Mouse (Mus musculus) kidney, adult 9 months (tissue): ENCODE measurements around the gene Sdr39u1.

Experiments used
- DNase-seq: peaks from one replicate; pipeline ENCODE4 v3.0.0; 2022

Gene Sdr39u1

DNA sequence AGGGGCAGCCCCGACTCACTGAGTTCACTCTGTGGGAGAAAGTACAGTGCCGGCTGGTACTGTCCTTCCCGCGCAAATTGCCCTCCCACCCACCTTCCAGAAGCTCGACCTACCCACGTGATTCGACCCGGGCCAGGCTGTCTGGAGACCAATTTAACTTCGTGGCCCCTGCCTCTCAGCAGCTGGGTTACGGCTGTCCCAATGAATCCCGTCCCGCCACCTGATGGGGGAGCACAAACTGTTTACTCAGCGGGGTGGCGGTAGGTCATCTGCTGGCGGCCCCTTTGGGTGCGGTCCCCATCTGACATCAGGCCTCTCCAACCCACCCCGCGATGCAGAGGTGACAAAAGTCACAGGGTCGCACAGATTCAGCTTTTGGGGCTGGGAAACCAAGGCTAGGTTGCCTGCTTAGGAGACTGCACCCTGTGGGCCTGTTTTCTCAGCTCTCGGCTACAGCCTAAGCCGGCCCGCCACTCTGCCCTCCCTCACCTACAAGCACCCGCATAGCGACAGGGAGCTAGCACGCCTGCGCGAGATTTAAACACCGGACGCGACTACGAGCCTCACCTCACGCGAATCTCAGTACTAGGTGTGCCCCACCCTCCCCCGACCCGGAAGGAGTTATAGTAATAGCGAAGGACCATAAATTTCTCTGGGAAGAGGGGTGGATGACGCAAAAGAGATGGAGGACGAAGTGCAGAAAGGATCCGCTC is at the start of gene Sdr39u1:
TSS of gene Sdr39u1 (minus strand) at position 593 of the 713 bp plus-strand sequence.
- DNase-seq: peak; percentile 93

DNA sequence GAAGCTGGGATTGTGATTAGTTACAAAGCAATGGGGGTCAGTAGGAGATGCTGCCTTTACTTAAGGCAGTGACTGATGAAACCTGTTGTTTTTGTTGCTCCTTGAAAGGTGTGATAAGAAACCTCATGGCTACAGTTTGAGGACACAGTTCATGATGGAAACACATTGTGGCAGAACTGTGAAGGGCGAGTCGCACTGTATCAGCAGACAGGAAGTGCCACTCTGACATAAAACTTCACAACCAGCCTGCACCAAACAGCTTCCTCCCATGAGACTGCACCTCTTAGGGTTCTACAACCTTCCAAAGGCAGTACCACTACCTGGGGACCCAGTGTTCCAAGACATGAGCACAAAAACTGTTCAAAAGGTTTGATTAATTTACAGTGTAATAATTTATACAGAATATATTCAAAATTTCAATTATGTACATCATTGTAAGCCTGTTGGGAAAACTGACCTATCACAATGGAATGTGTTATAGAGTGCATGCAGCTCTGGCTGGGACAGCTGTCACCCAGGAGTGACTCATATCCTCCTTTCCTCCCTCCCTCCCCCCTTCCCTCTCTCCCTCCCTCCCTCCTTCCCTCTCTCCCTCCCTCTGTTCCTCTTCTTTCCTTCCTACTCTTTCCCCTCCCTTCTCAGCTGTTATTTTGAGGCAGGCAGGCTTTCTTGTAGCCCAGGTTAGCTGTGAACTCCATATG is 46.3 kb upstream of the Sdr39u1 start:
- no peak for DNase-seq

- no peak for DNase-seq
Measured at GRCm38 (mm10) chr14:55944575-55944974, 44.5 kb upstream of the Sdr39u1 start, which contains the start of gene Cma1. Gene Cma1, minus strand, starts transcription at chr14:55944675.

DNA sequence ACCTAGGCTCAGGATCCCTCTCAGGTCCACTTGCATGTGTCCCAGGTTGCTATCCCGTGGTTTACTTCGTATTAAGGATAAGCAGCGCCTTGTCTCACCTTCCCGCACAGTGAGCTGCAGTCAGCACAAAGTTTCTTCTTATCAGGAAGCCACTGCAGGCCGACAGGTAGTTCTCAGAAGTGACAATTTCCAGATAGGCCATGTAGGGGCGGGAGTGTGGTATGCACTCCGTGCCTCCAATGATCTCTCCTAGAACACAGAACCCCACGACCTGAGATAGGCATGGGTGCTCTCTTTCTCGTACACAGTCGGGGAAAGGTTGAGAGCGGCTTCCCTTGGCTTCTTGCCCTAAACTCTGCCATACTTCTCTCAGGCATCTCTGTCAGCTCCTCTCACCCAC is 43.5 kb upstream of the Sdr39u1 start:
- DNase-seq: no peak

DNA sequence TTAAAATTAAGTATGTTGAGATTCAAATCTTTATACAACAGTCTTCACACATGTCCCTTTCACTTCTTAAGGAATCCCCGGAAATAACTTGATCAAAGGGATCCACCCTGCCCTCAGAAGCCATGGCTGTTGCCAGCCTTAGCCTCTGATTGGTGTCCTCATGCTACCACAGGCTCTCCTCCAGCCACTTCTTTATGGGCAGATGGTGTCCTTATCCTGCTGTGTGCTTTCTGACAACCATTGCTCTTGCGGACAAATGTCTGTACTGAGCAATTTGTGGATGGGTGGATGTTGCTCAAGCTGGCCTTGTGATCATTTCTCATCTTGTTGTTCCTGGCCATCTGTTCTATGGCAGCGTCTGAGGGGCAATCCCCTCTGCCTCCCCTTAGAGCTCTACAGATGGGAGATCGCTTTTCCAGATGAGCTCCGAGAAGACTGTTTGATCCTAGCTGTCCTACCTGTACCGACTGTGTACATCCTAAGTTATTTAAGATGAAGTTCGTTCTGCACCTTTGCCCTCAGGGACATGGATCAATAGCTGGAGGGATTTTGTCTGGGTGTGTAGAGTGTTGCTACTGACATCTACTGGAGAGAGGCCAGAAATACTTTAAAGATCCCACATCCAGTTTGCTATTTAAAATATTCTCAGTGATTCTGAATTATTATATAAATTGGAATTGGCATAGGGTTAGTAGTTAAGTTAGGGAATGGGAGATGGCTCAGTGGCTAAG is 40.1 kb upstream of the Sdr39u1 start:
- DNase-seq: no peak

- DNase-seq: peak; percentile 34
Measured at GRCm38 (mm10) chr14:55933586-55933985, 33.5 kb upstream of the Sdr39u1 start.

DNA sequence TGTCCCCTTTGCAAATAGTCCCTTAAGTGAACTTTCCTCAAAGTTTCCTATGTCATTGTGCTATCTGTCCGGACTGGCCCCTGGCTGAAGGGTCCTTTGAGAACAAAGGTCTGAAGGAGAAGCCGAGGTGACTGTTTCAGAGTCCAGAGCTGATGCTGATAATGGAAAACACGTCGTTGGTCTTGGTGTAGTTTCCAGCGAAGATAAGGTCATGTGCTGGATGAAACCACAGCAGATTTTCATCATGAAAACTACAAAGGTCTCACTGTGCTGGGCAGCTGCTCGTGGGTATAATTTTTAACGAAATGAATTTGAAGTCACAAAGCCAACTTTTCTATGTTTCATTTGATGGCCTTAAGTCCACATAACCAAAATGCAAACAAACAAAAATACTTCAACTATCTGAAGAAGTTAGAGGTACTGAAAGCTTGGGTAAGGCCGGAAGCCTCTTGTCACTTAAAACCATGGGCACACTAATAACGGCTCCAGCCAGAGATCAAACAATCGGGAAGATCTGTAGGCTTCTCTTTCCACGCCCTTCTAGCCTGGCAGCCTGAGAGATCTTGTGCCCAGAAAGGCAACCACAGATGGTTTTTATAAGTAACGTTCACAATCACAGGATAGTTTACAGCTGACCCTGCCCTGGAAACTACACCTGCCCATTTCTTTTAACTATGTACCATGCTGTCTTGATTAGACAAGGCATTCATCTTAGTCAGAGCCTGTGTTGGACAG is 29.3 kb upstream of the Sdr39u1 start:
- DNase-seq: no peak

DNA sequence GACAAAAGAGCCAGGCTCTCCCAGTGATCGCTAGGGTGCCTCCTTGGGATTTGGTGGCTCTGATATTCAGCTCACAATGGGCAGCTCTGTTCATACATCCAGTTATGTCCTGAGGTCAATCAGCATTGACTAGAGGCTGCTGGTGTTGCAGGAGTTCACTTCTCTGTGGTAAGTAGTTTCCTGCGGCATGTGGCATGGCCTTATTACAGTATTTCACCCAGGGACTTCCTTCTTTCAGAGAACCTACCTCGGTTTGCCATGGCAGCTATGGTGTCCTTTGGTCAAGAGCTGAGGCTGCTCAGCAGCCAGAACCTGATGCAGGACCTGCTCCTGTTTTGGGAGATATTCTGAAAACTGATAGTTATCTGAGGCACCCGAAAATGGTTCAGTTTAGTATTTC is 26.8 kb upstream of the Sdr39u1 start:
- DNase-seq: no peak

DNA sequence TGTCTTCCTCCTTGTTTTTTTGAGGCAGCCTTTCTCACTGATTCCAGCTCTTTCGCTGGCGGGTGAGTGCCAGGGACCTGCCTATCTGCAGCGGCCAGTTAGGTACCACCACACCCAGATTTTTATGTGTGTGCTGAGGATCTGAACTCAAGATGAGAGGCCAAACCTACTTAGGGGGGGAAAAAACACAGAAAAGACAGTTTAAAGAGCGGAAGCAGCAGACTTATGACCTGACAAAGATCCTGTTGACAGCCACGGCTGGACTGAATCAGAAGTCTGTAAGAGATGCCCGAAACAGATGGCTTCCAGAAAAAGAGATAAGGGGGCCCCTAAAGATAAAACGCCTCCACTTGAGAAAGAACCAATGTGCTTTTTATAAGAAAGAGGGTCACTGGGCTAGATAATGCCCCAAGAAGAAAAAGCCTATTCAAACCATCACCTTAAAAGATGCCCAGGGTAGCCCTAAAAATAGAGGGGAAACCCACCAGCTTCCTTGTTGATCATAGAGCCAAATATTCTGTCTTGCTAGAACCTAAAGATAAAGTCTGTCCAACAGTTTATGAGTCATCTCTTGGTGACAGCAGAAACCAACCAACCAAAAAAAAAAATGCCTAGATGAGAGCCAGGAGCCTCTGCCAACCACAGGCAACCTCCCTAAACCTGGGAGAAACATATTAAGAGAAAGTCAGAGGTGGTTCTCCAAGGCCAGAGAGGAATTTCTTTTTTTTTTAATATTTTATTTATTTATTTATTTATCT is 22.6 kb upstream of the Sdr39u1 start:
- no peak for DNase-seq

DNA sequence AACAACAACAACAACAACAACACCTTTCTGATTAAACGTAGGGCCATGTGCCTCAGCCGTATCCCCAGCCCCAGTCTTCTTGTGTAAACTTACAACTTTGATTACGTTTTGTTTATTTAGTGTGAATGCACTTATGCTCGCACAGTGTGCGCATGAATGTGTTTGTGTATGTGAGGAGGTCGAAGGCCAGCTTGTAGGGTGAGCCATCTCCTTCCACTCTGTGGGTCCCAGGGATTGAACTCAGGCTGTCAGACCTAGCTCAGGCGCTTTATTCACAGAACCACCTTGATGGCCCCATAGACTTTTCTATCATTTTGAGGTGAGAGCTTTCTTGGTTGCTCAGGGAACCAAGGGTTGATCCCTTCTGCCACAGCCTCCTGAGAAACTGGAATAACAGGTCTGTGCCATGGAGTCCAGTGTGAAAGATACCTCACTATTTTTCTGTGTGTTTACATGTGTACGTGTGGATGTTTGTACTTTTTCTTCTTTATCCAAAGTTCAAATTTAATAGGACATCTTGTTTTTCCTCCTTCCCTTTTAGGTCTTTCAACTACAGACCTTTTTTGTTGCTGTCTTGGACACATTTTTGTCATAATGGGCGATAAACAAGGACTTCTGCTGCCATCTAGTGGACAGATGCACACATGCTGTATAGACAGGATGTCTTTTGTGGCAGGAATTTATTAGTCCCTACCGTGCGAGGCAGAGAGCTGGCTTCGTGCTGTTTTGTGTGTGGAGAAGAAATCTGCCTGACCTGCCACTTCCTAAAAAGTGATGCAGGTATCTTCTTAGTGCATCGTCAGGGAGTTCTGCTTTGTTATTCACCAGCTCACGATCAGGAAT is 18.4 kb upstream of the Sdr39u1 start:
- peak; percentile 90 for DNase-seq

- no peak for DNase-seq
Measured at GRCm38 (mm10) chr14:55913406-55913805, 13.3 kb upstream of the Sdr39u1 start.

DNA sequence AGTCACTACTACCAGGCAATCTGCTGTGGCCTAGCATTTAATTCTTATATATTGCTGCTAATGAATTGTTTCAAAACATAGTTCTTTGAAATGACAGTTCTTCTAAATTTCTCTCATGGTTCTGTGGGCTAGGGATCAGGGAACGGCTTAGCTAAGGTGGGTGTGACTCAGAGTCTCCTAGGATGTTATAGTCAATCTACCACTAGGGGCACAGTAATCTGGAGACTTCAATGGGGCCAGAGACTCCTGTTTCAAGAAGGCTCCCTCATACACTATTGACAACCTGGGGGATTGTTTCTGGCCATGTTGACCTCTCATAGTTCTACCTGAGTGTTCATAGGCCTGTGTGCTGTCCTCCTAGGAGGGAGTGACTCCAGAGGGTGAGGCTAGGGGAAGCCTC is 5.4 kb upstream of the Sdr39u1 start:
- no peak for DNase-seq

- no peak for DNase-seq
Measured at GRCm38 (mm10) chr14:55900414-55900755, 292 bp upstream of the Sdr39u1 start.

DNA sequence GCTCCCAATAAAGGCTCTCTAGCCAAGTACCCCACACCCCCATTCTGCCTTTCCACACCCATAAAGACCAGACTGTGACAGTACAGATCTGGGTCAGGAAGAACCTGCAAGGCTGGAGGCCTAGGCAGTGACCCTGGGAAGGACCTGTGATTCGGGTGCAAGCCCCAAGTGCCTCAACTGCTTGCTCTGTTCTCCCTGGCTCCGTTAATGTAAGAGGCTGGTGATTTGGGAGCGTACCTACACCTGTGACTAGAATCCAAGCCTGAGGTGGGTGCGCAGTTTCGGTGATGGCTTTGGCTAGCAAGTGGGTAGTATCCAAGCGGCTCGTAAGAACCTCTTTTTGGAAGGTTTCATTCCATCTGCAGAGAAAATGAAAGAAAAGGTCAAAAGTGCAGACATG is 1.1 kb downstream of the Sdr39u1 start:
- no peak for DNase-seq

DNA sequence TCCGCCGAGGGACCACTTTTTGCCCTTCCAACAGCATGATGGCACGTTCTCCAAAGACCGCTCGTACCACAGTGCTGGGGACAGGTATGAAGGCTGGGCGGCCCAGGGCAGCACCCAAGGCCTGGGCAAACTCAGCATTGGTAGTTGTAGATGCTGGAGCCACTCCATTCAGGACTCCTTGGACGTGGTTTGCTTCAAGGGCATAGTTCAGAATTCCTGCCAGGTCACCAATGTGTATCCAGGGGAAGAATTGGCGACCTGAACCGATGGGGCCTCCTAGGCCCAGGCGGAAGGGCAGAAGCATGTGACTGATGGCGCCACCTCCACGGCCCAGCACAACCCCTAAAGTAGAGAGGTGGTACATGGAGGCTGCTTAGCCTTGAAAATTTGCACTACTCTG is 2.4 kb downstream of the Sdr39u1 start:
- DNase-seq: peak; percentile 62

- no peak for DNase-seq
Measured at GRCm38 (mm10) chr14:55886571-55887382, 13.3 kb downstream of the Sdr39u1 start.

GRCm38 (mm10) chr14:55885791-55886271 is 14.3 kb downstream of the Sdr39u1 start:
- DNase-seq: peak; percentile 67

- DNase-seq: peak; percentile 38
Measured at GRCm38 (mm10) chr14:55885114-55885790, 14.8 kb downstream of the Sdr39u1 start.

DNA sequence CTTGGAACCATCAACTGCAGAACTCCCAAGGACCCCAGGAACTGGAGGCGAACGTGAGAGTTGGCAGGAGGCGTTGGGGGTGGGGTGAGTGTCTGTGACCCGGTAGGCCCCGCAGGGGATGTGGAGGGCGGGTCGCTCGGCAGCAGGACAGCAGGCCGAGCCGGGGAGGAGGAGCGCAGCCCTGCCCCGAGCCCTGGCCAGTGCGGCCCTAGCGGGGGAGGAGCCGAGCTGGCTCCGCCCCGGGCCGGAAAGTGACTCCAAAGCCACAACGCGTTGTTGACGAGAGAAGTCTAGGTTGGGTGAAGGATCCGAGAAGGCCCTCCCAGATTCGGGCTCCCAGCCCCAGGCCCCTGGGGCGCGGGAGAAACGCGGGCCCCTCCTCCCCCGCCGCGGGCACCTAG is 15.4 kb downstream of the Sdr39u1 start, which contains the start of gene Khnyn:
TSS of gene Khnyn (plus strand) at position 235 of the 401 bp plus-strand sequence.
- DNase-seq: peak; percentile 96

DNA sequence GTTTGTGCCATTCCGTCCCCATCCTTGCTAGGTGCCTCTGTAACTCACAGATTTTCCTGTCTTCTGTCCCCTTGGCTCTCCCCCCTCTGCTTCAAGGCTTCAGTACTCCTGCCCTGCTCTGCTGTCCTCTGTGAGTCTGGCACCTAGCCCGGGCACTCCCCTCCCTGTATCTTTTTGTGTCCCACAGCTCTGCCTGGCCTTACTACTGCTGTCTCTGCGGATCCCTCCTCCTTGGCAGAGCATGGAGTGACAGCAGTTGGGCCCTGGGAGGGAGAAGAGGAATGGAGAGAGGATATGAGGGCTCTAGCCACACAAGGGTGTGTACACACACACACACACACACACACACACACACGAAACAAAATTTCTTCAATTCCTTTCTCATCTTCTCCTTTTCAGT is 15.9 kb downstream of the Sdr39u1 start, which contains the start of gene Cbln3:
TSS of gene Cbln3 (minus strand) at position 227 of the 400 bp plus-strand sequence.
- DNase-seq: peak; percentile 69
